Mouse (Mus musculus) hindbrain, postnatal 0 days (tissue): ENCODE measurements around the gene Ticrr. TPM values are rescaled to one million over a fixed set of nuclear protein-coding genes. Genes with fewer than 3 reads are reported as not detected.

ENCODE experiments used
- ATAC-seq: fragments of 200-750 bp; cut with Nextera tagmentation; 2 replicates; pipeline ENCODE4 v1.8.0; 2017; ENCODE audit warnings: mild to moderate bottlenecking, moderate TSS enrichment, moderate library complexity
- DNase-seq: peaks from one replicate; pipeline ENCODE4 v3.0.0-alpha.2; 2015; ENCODE audit warnings: low spot score
- H3K27ac ChIP-seq: fragments of 300-500 bp; sonication (generic); 2 replicates; pipeline ENCODE4 v1.5.1; 2014; ENCODE audit warnings: mild to moderate bottlenecking
- H3K27me3 ChIP-seq: fragments of 300-500 bp; sonication (generic); 2 replicates; pipeline ENCODE4 v1.6.1; 2014; ENCODE audit warnings: low read length, mixed read lengths; ENCODE audit not compliant: insufficient read depth
- H3K36me3 ChIP-seq: fragments of 300-500 bp; sonication (generic); 2 replicates; pipeline ENCODE4 v1.6.1; 2014; ENCODE audit warnings: low read length, mixed read lengths; ENCODE audit not compliant: insufficient read depth
- H3K4me1 ChIP-seq: fragments of 300-500 bp; sonication (generic); 2 replicates; pipeline ENCODE4 v1.6.1; 2014; ENCODE audit warnings: antibody characterized with exemption, low read length, mixed read lengths; ENCODE audit not compliant: insufficient read depth
- H3K4me2 ChIP-seq: fragments of 300-500 bp; sonication (generic); 2 replicates; pipeline ENCODE4 v1.6.1; 2014; ENCODE audit warnings: low read depth, mild to moderate bottlenecking, low read length, moderate library complexity, mixed read lengths
- H3K4me3 ChIP-seq: fragments of 300-500 bp; sonication (generic); 2 replicates; pipeline ENCODE4 v1.5.1; 2014; ENCODE audit warnings: low read length
- H3K9ac ChIP-seq: fragments of 300-500 bp; sonication (generic); replicated peaks from 2 replicates; pipeline ENCODE4 v1.6.1; 2014; ENCODE audit warnings: mild to moderate bottlenecking, low read length, moderate library complexity, mixed read lengths
- H3K9me3 ChIP-seq: fragments of 300-500 bp; sonication (generic); 2 replicates; pipeline ENCODE4 v1.6.1; 2016; ENCODE audit warnings: low read length, mixed read lengths
- CTCF ChIP-seq: IDR thresholded peaks from 2 replicates; pipeline ENCODE4 v1.5.1; 2016; ENCODE audit warnings: antibody characterized with exemption, control low read depth, low read depth
- WGBS: fragments of 180-500 bp; shearing (Covaris S2); extraction: QIAGEN DNeasy Blood & Tissue Kit; methylation state at CpG from one replicate; pipeline ENCODE4 v1.1.7; 2014; 5-methylcytosine and 5-hydroxymethylcytosine counted together
- polyA plus RNA-seq: library from polyadenylated mRNA; unstranded; fragments of >200 nt; fragmentation: Nextera tagmentation; extraction: Ambion mirVana; gene quantifications from 2 replicates; pipeline ENCODE4 v1.2.1, GENCODE M21; 2015
- total RNA-seq: library from RNA; depleted of rRNA; stranded (reverse); fragments of >200 nt; gene quantifications from 2 replicates; pipeline ENCODE4 v1.2.3, GENCODE M21; 2014

Ticrr gene
- total and polyA plus RNA-seq, 2 experiments from 2014 or later = 2.0 to 8.8 TPM

DNA sequence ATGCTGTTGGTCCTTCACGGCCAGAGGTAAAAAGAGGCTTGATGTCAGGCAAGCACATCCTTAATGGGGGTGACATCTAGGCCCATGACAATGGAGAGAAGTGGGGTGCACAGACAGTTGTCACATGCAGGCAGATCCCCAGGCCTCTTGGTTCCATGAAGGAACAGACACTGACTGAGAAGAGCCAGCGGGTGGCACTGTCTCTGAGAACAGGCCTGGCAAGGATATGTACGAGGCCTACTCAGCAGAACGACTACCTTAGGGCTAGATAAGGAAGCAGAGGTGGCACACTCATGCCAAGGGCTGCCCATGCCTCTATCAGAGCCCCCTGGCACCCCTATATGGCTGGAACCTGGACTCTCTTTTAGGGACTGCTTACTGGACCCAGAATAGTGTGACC, 40.5 kb upstream of the Ticrr start:
- H3K4me1 ChIP-seq = no peaks in the 10 kb centered on the region
- no peak overlapping the region for H3K27ac ChIP-seq
- no peaks in the 10 kb centered on the region for H3K9me3 ChIP-seq
- ATAC-seq (no peak), DNase-seq (no peak)
- peaks cover 27% of the 10 kb centered on the region for H3K27me3 ChIP-seq
- TF ChIP-seq CTCF = 0 out of 2 replicates have a peak, but pooled peaks have one; percentile 24
- 70% methylated on average over 4 of the region's 4 CpGs for WGBS
- no peaks in the 10 kb centered on the region for H3K36me3 ChIP-seq
- H3K9ac ChIP-seq = no peak overlapping the region
- H3K4me2 ChIP-seq = no peak overlapping the region
- H3K4me3 ChIP-seq = no peak overlapping the region

DNA sequence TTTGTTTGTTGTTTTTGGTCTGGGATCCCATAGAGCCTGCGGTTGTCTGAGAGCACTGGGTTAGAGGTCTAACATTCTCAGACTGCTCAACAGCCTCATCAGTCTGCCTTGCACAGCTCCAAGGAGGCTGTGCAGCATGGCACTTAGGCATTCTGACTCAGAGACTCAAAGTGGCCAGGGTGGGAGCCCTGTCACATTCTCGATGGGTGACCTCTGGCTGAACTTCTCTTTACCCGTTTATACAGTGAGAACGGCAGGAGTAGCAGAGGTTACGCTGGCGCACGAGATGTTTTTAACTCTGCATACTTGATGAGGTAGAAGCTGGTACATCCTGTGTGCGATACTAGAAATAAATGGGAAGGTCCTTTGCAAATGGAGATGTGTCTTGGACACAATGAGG, 36.9 kb upstream of the Ticrr start:
- no peak for TF ChIP-seq CTCF

DNA sequence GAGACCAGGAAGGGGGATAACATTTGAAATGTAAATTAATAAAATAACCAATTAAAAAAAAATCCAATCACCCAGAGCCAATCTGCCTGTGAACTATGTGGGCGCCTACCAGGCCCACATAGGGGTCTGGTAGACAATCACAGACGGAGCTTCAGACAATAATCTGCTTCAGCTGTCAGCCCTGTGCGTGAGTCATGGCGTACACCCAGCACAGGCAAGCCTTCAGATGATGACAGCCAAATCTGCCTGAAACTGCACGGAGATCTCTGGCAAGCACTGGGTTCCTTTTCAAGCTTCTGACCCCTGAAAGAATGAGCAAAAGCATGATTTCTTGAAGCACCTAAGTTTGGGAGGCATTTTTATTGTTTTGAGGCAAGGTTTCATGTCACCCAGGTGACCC, 33.8 kb upstream of the Ticrr start:
- H3K9me3 ChIP-seq = no peaks in the 10 kb centered on the region
- ATAC-seq = no peak
- H3K27ac ChIP-seq = no peak overlapping the region
- H3K4me3 ChIP-seq = no peak overlapping the region
- H3K9ac ChIP-seq = no peak overlapping the region
- no peaks in the 10 kb centered on the region for H3K4me1 ChIP-seq
- WGBS = 79% methylated on average over 5 of the region's 5 CpGs
- no peaks in the 10 kb centered on the region for H3K27me3 ChIP-seq
- TF ChIP-seq CTCF = no peak
- DNase-seq = no peak
- no peak overlapping the region for H3K4me2 ChIP-seq
- no peaks in the 10 kb centered on the region for H3K36me3 ChIP-seq

More for the DNA sequence above, 36.9 kb upstream of the Ticrr start:
- 55% methylated on average over 8 of the region's 8 CpGs for WGBS
- H3K36me3 ChIP-seq = no peaks in the 10 kb centered on the region
- H3K27ac ChIP-seq = no peak overlapping the region
- H3K9me3 ChIP-seq = no peaks in the 10 kb centered on the region
- H3K4me3 ChIP-seq = no peak overlapping the region
- no peaks in the 10 kb centered on the region for H3K4me1 ChIP-seq
- no peak for DNase-seq
- H3K27me3 ChIP-seq = peaks cover 6% of the 10 kb centered on the region; the same call in 1 of the 2 replicates
- H3K9ac ChIP-seq = no peak overlapping the region
- ATAC-seq = no peak
- no peak overlapping the region for H3K4me2 ChIP-seq

DNA sequence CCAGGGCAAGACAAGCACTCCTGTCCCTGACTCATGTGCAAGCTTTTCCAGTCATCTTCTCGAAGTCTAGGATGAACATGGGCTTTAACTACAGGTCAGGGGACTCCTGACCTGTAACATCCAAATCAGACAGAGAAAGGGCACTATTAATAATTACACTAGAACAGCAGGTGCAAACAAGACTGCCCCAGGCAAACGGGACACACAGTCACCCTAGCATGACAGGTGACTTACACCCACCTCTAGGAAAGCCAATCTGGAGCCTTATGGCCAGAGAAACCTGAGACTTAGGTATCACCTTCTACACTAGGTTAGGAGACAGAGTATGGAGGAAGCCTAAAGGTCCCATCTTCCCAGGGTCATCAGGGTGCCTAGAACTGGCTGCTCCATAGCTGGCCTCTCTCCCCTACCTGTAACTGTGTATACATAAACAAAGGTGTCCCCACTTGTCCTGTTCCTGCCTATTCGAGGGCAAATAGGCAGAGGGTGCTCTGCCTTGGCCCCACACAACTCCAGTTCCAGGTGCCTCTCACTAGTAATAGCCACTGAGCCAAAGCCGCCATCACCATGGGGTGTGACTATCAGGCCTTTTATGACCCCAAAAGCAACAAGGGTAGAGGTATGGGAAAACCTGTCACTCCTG, 31.6 kb upstream of the Ticrr start:
- WGBS = 69% methylated on average over 4 of the region's 4 CpGs
- ATAC-seq = no peak
- no peaks in the 10 kb centered on the region for H3K27me3 ChIP-seq

DNA sequence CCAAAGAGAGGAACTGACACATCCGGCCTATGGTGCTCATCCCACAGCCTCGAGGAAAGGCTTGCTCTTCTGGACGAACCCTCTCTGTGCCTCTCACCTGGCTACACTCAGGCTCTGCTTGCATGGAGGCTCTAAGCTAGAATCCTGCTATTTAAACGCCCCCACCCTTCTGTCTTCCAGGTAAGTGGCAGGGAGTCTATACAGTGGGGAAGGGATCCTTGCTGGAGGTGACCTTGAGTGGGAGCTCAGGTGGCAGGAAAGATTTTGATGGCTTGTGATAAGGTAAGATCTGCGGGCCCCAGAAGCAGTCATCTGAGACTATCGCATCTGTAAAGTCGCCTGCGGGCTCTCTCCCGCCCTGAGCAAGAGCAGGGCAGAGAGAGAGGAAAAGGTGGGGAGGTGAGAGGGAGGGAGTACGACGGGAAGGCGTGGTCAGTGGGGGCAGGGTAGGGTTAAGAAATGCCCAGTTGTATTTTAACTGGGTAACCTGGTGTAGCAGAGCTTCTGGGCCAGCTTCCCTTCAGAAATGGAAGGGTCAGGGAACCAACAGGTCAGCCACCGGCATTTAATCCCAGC, 28.1 kb upstream of the Ticrr start:
- H3K9me3 ChIP-seq = no peaks in the 10 kb centered on the region
- DNase-seq (no peak), ATAC-seq (no peak)
- no peak overlapping the region for H3K9ac ChIP-seq
- TF ChIP-seq CTCF = no peak
- H3K36me3 ChIP-seq = no peaks in the 10 kb centered on the region
- 30% methylated on average over 13 of the region's 13 CpGs for WGBS
- no peaks in the 10 kb centered on the region for H3K27me3 ChIP-seq
- H3K27ac ChIP-seq = no peak overlapping the region
- H3K4me1 ChIP-seq = no peaks in the 10 kb centered on the region
- H3K4me2 ChIP-seq = no peak overlapping the region
- no peak overlapping the region for H3K4me3 ChIP-seq

More for the DNA sequence above, 31.6 kb upstream of the Ticrr start:
- Histone ChIP-seq H3K4me3 (no peak overlapping the region), H3K4me2 (no peak overlapping the region), H3K9me3 (no peaks in the 10 kb centered on the region), H3K4me1 (no peaks in the 10 kb centered on the region), H3K9ac (no peak overlapping the region), H3K27ac (no peak overlapping the region), H3K36me3 (no peaks in the 10 kb centered on the region)
- DNase-seq = no peak
- TF ChIP-seq CTCF = no peak

DNA sequence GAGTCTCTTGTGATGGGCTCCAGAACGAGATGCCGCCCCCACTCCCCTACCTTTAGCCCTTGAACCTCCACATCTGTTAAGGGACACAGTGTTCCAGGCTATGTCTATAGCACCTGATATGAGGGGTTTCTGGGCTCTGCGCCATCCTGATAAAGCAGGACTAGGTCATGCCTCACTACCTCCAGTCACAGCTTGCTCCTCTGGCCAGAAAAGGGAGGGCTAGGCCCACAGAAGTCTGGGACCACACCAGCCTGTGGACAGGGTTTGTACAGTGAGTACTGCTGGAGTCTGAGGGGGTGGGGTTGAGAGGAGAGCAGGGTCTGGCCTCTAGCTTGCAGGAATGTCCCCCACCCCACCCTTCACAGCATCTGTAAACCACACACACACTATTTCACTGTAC, 12.8 kb upstream of the Ticrr start:
- no peak overlapping the region for H3K9ac ChIP-seq
- H3K9me3 ChIP-seq = no peaks in the 10 kb centered on the region
- no peaks in the 10 kb centered on the region for H3K36me3 ChIP-seq
- 86% methylated on average over 3 of the region's 3 CpGs for WGBS
- H3K4me2 ChIP-seq = no peak overlapping the region
- no peaks in the 10 kb centered on the region for H3K4me1 ChIP-seq
- DNase-seq (no peak), ATAC-seq (no peak)
- TF ChIP-seq CTCF = no peak
- no peaks in the 10 kb centered on the region for H3K27me3 ChIP-seq
- no peak overlapping the region for H3K4me3 ChIP-seq
- no peak overlapping the region for H3K27ac ChIP-seq

DNA sequence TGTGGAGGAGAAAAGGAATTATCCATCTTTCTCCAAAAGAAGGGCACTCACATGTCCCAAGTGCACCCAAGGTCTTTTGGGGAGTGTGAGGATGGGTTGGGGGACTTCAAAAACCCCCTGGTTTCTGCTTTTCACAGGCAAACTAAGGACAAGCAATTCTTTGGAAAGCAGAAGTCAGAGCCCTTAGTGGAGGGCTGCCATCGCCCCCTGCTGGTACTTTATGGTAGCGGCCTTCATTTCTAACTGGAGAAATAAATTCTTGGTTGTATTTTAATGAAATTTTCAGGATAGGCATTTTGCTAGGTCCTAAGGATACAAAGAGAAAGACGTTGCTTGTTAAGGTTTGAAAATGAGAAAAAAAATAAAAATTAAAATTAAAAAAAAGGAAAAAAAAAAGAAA, 11.0 kb upstream of the Ticrr start:
- no peak overlapping the region for H3K4me3 ChIP-seq
- peak; percentile 79 for TF ChIP-seq CTCF
- no peak overlapping the region for H3K27ac ChIP-seq
- no peaks in the 10 kb centered on the region for H3K36me3 ChIP-seq
- 6% methylated on average over 3 of the region's 3 CpGs for WGBS
- H3K4me2 ChIP-seq = no peak overlapping the region
- no peaks in the 10 kb centered on the region for H3K4me1 ChIP-seq
- DNase-seq (peak; percentile 75), ATAC-seq (no peak)
- no peaks in the 10 kb centered on the region for H3K9me3 ChIP-seq
- H3K9ac ChIP-seq = no peak overlapping the region
- H3K27me3 ChIP-seq = no peaks in the 10 kb centered on the region
